Mouse (Mus musculus): ENCODE measurements around the gene Cenpu.

The Cenpu gene

GRCm38 (mm10) chr8:46551615-46552440, at the start of gene Cenpu:
Cenpu (plus strand) TSS chr8:46552028.
- DNase-seq (ENCODE audit: low read depth, low spot score) = peak; percentile 100

GRCm38 (mm10) chr8:46502333-46503071, 49.3 kb upstream of the Cenpu start:
- peak; percentile 53 for DNase-seq (ENCODE audit: low read depth, low spot score)

GRCm38 (mm10) chr8:46503072-46503695, 48.6 kb upstream of the Cenpu start:
- no peak for DNase-seq (ENCODE audit: low read depth, low spot score)

GRCm38 (mm10) chr8:46504196-46504595, 47.6 kb upstream of the Cenpu start:
- no peak for DNase-seq (ENCODE audit: low read depth, low spot score)

- DNase-seq (ENCODE audit: low read depth, low spot score) = no peak
Observed at GRCm38 (mm10) chr8:46508488-46509395, 43.1 kb upstream of the Cenpu start.

- no peak for DNase-seq (ENCODE audit: low read depth, low spot score)
Observed at GRCm38 (mm10) chr8:46509474-46509873, 42.4 kb upstream of the Cenpu start.

GRCm38 (mm10) chr8:46511336-46511735, 40.5 kb upstream of the Cenpu start:
- DNase-seq (ENCODE audit: low read depth, low spot score) = no peak

- DNase-seq (ENCODE audit: low read depth, low spot score) = no peak
Observed at GRCm38 (mm10) chr8:46512538-46512937, 39.3 kb upstream of the Cenpu start.

- DNase-seq (ENCODE audit: low read depth, low spot score) = no peak
Observed at GRCm38 (mm10) chr8:46514027-46514426, 37.8 kb upstream of the Cenpu start.

GRCm38 (mm10) chr8:46520667-46521066, 31.2 kb upstream of the Cenpu start:
- DNase-seq (ENCODE audit: low read depth, low spot score) = no peak

- DNase-seq (ENCODE audit: low read depth, low spot score) = no peak
Observed at GRCm38 (mm10) chr8:46526098-46526497, 25.7 kb upstream of the Cenpu start.

GRCm38 (mm10) chr8:46526821-46527220, 25.0 kb upstream of the Cenpu start:
- DNase-seq (ENCODE audit: low read depth, low spot score) = no peak

GRCm38 (mm10) chr8:46529508-46529907, 22.3 kb upstream of the Cenpu start:
- no peak for DNase-seq (ENCODE audit: low read depth, low spot score)

GRCm38 (mm10) chr8:46530541-46530940, 21.3 kb upstream of the Cenpu start:
- DNase-seq (ENCODE audit: low read depth, low spot score) = no peak

GRCm38 (mm10) chr8:46533926-46534325, 17.9 kb upstream of the Cenpu start:
- no peak for DNase-seq (ENCODE audit: low read depth, low spot score)

GRCm38 (mm10) chr8:46539701-46540100, 12.1 kb upstream of the Cenpu start:
- DNase-seq (ENCODE audit: low read depth, low spot score) = peak; percentile 40

GRCm38 (mm10) chr8:46543191-46543590, 8.6 kb upstream of the Cenpu start:
- DNase-seq (ENCODE audit: low read depth, low spot score) = no peak

- no peak for DNase-seq (ENCODE audit: low read depth, low spot score)
Observed at GRCm38 (mm10) chr8:46543662-46544061, 8.2 kb upstream of the Cenpu start.

GRCm38 (mm10) chr8:46545854-46546253, 6.0 kb upstream of the Cenpu start:
- no peak for DNase-seq (ENCODE audit: low read depth, low spot score)

- DNase-seq (ENCODE audit: low read depth, low spot score) = peak; percentile 23
Observed at GRCm38 (mm10) chr8:46546431-46547176, 5.2 kb upstream of the Cenpu start.

- peak; percentile 77 for DNase-seq (ENCODE audit: low read depth, low spot score)
Observed at GRCm38 (mm10) chr8:46547245-46547644, 4.6 kb upstream of the Cenpu start.
